Mouse (Mus musculus): Measurements from ENCODE around the gene Tom1l2. TPM values are rescaled to one million over a fixed set of nuclear protein-coding genes. Genes with fewer than 3 reads are reported as not detected.

Gene Tom1l2
- total RNA-seq, 1 experiment from 2014 or later, result 95.4 TPM

Small RNA genes within 50 kb of the gene (microRNA-seq; reads per million reads assigned to microRNA genes)
- 0 reads per million in 2 experiments for gene Gm27711
- gene Mir6921, result 0.69 to 0.71 reads per million in 2 experiments
- 0.34 to 0.36 reads per million in 2 experiments for gene Mir6922

Other genes with a start within 250 kb of the Tom1l2 start
- 54.2 and 57.8 TPM in 2 replicates for gene Rai1, start 247.9 kb downstream of the Tom1l2 start, total RNA-seq (2021)
- gene Srebf1, start 130.3 kb downstream of the Tom1l2 start, total RNA-seq (2021), result 125 and 160 TPM in 2 replicates
- gene Drc3, start 424 bp upstream of the Tom1l2 start, total RNA-seq (2021), result 0.81 and 2.3 TPM in 2 replicates
- 49.1 and 50.1 TPM in 2 replicates for gene Gid4, start 64.2 kb upstream of the Tom1l2 start, total RNA-seq (2021)
- gene Atpaf2, start 65.6 kb upstream of the Tom1l2 start, total RNA-seq (2021), result 49.6 and 59.5 TPM in 2 replicates
- 68.9 and 70.1 TPM in 2 replicates for gene Drg2, start 101.7 kb upstream of the Tom1l2 start, total RNA-seq (2021)
- gene Myo15, start 116.4 kb upstream of the Tom1l2 start, total RNA-seq (2021), result 0.24 TPM in 2 replicates
- gene Alkbh5, start 183.5 kb upstream of the Tom1l2 start, total RNA-seq (2021), result 114 and 126 TPM in 2 replicates